Mouse (Mus musculus) hindbrain, embryonic 13.5 days (tissue): ENCODE measurements around the gene Ywhab. TPM values are rescaled to one million over a fixed set of nuclear protein-coding genes. Genes with fewer than 3 reads are reported as not detected.
A peak's percentile ranks its signal among the peaks of the same experiment; 100 is the strongest.

ENCODE experiments used
- ATAC-seq: fragments of 200-750 bp; cut with Nextera tagmentation; 2 replicates; pipeline ENCODE4 v1.8.0; 2017; ENCODE audit warnings: moderate TSS enrichment; ENCODE audit not compliant: low FRiP score
- H3K27ac ChIP-seq: fragments of 300-500 bp; sonication (generic); 2 replicates; pipeline ENCODE4 v1.5.1; 2015; ENCODE audit warnings: inconsistent platforms, mild to moderate bottlenecking, moderate library complexity
- H3K27me3 ChIP-seq: fragments of 300-500 bp; sonication (generic); 2 replicates; pipeline ENCODE4 v1.6.1; 2015; ENCODE audit warnings: mild to moderate bottlenecking, inconsistent platforms
- H3K36me3 ChIP-seq: fragments of 300-500 bp; sonication (generic); 2 replicates; pipeline ENCODE4 v1.6.1; 2015; ENCODE audit warnings: mild to moderate bottlenecking, inconsistent platforms
- H3K4me1 ChIP-seq: fragments of 300-500 bp; sonication (generic); replicated peaks from 2 replicates; pipeline ENCODE4 v1.6.1; 2015; ENCODE audit warnings: inconsistent platforms
- H3K4me2 ChIP-seq: fragments of 300-500 bp; sonication (generic); 2 replicates; pipeline ENCODE4 v1.6.1; 2015; ENCODE audit warnings: inconsistent platforms, mild to moderate bottlenecking, moderate library complexity
- H3K4me3 ChIP-seq: fragments of 300-500 bp; sonication (generic); 2 replicates; pipeline ENCODE4 v1.5.1; 2015; ENCODE audit warnings: mild to moderate bottlenecking, inconsistent platforms
- H3K9ac ChIP-seq: fragments of 300-500 bp; sonication (generic); 2 replicates; pipeline ENCODE4 v1.6.1; 2015; ENCODE audit warnings: mild to moderate bottlenecking, inconsistent platforms
- H3K9me3 ChIP-seq: fragments of 300-500 bp; sonication (generic); 2 replicates; pipeline ENCODE4 v1.6.1; 2016; ENCODE audit warnings: inconsistent platforms
- WGBS: fragments of 180-500 bp; shearing (Covaris S2); methylation state at CpG from one replicate; pipeline ENCODE4 v1.1.7; 2015; 5-methylcytosine and 5-hydroxymethylcytosine counted together
- polyA plus RNA-seq: library from polyadenylated mRNA; unstranded; fragments of >200 nt; fragmentation: Nextera tagmentation; extraction: Ambion mirVana; gene quantifications from 2 replicates; pipeline ENCODE4 v1.2.1, GENCODE M21; 2015

Ywhab gene
- 434 and 443 TPM in 2 replicates for polyA plus RNA-seq

DNA sequence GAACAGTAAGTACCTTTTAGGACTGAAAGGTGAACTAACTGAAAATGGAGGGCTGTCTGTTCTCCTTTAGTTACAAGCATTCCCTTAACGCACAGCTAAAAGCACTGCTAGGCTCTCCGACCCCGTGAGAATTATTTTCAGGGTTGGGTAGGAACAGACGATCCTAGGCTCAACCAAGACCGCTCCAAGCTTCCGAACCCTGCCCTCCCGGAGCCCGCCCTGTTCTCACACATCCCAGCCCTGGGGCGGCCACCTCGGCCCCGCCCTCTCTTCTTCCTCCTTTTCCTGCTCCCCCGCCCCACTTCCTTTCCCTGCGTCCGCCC is at the start of gene Ywhab:
Gene Ywhab (plus strand): TSS at position 307 of the 323 bp plus-strand sequence.
- Histone ChIP-seq H3K4me3 (peak within 1 kb of the TSS; percentile 99), H3K27ac (peak within 1 kb of the TSS; percentile 95), H3K36me3 (peaks cover 6% of the 10 kb centered on the region; the same call in 1 of the 2 replicates), H3K9ac (peak within 1 kb of the TSS; percentile 97), H3K4me1 (peaks cover 37% of the 10 kb centered on the region), H3K4me2 (peak within 1 kb of the TSS; percentile 80), H3K9me3 (no peaks in the 10 kb centered on the region), H3K27me3 (no peaks in the 10 kb centered on the region)
- no peak for ATAC-seq
- WGBS = under 1% methylated on average over 12 of the region's 14 CpGs

DNA sequence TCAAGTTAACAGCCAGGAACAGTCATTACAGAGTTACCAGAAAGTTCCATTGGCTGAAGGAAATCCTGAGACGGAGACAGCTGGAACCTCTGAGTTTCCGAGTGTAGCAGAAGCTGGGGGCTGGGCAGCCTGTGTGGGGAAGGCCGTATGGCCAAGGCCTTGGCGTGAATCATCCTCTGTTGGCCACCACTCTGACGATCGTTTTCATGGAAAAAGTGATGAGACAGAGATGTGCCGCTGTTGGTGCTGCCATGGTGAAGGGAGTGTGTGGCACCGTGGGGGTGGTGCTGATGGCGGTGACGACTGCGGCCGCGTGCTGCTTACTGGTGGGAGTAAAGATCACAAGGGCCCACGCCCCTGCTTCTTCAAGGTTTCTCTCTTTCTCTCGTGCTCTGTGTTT is 48.5 kb upstream of the Ywhab start:
- no peak for ATAC-seq
- 83% methylated on average over 15 of the region's 15 CpGs for WGBS

DNA sequence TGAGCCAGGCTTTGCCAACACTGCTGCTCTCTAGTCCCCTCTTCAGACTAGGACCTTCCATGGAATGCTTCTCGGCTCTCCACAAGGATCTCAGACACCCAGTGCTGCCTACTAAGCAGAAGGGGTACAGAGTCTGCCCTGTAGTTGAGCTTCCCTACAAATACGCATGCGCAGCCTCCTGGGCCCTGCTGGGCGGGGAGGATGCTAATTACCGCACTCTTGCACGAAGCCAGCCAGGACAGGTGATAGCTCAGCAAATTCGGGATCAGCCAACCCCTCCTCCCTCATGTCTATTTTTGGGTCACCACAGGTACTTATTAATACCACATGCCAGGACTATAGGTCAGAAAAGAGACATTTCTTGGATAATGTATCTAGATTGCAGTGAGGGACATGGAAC is 46.8 kb upstream of the Ywhab start:
- ATAC-seq = no peak
- no peak overlapping the region for H3K4me2 ChIP-seq
- no peaks in the 10 kb centered on the region for H3K4me1 ChIP-seq
- no peak overlapping the region for H3K27ac ChIP-seq
- H3K9ac ChIP-seq = no peak overlapping the region
- 0 out of 2 replicates have a peak, but pooled peaks cover 4% of the 10 kb centered on the region for H3K27me3 ChIP-seq
- H3K4me3 ChIP-seq = no peak overlapping the region
- no peaks in the 10 kb centered on the region for H3K9me3 ChIP-seq
- H3K36me3 ChIP-seq = no peaks in the 10 kb centered on the region
- 64% methylated on average over 7 of the region's 7 CpGs for WGBS

More for the DNA sequence above, 48.5 kb upstream of the Ywhab start:
- no peaks in the 10 kb centered on the region for H3K36me3 ChIP-seq
- no peak overlapping the region for H3K27ac ChIP-seq
- H3K9me3 ChIP-seq = no peaks in the 10 kb centered on the region
- H3K9ac ChIP-seq = no peak overlapping the region
- H3K4me2 ChIP-seq = no peak overlapping the region
- no peaks in the 10 kb centered on the region for H3K27me3 ChIP-seq
- H3K4me3 ChIP-seq = no peak overlapping the region
- H3K4me1 ChIP-seq = no peaks in the 10 kb centered on the region

DNA sequence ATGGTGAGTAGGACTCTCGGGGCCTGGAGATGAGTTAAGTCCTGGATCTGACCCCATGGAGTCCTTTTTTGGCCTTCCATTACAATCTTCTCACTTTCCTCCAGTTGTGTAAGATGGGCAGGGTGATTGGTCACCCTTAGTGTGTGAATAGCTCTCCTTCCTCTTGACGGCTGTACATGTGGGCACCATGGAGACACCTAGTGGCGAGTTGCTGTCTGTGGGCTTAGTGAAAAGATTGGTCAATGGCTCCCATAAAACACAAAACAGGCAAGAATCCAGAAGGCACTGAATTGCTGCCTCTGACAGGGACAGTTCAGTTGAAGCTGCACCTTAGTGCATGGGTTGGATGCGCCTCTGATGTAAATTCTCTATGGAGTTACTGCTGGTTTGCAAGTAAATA is 43.0 kb upstream of the Ywhab start:
- 0 out of 2 replicates have a peak, but pooled peaks have one; percentile 65 for ATAC-seq
- Histone ChIP-seq H3K4me3 (no peak overlapping the region), H3K36me3 (no peaks in the 10 kb centered on the region), H3K4me1 (no peaks in the 10 kb centered on the region), H3K27me3 (0 out of 2 replicates have a peak, but pooled peaks cover 4% of the 10 kb centered on the region), H3K27ac (no peak overlapping the region), H3K9me3 (no peaks in the 10 kb centered on the region), H3K9ac (no peak overlapping the region), H3K4me2 (no peak overlapping the region)
- 29% methylated on average over 4 of the region's 4 CpGs for WGBS

DNA sequence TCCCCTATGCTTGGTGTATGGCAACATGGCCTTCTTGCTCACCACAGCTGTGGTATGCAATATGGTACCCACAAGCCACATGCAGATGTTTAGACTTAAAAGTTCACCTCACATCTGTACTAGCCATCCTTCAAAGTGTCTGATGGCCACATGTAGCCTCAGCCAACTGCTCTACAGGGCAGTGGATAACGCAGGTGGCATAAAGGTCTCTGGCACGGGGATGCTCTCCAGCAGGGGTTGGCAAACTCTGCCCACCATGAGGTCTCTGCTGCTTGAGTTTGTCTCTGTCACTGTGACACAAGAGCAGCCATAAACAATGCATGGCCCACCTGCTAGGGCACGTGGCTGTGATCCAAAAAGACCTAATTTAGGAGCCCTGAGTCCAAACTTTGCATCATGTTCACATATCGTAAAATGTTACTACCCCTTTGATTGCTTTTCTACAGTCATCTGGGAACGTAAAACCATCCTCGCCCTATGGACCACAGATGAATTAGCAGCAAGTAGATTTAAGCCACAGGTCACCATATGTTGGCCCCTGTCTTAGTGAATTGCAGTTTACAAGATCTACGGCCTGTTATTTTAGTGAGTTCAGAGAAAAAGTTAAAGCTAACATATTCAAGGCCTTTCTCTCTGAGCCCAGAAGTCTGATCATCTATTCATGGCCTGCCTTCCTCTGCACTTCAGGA is 41.0 kb upstream of the Ywhab start:
- Histone ChIP-seq H3K4me3 (no peak overlapping the region), H3K27ac (no peak overlapping the region), H3K4me1 (no peaks in the 10 kb centered on the region), H3K9me3 (no peaks in the 10 kb centered on the region), H3K36me3 (no peaks in the 10 kb centered on the region), H3K27me3 (0 out of 2 replicates have a peak, but pooled peaks cover 4% of the 10 kb centered on the region), H3K9ac (no peak overlapping the region), H3K4me2 (no peak overlapping the region)
- no peak for ATAC-seq
- WGBS = 74% methylated on average over 7 of the region's 7 CpGs

DNA sequence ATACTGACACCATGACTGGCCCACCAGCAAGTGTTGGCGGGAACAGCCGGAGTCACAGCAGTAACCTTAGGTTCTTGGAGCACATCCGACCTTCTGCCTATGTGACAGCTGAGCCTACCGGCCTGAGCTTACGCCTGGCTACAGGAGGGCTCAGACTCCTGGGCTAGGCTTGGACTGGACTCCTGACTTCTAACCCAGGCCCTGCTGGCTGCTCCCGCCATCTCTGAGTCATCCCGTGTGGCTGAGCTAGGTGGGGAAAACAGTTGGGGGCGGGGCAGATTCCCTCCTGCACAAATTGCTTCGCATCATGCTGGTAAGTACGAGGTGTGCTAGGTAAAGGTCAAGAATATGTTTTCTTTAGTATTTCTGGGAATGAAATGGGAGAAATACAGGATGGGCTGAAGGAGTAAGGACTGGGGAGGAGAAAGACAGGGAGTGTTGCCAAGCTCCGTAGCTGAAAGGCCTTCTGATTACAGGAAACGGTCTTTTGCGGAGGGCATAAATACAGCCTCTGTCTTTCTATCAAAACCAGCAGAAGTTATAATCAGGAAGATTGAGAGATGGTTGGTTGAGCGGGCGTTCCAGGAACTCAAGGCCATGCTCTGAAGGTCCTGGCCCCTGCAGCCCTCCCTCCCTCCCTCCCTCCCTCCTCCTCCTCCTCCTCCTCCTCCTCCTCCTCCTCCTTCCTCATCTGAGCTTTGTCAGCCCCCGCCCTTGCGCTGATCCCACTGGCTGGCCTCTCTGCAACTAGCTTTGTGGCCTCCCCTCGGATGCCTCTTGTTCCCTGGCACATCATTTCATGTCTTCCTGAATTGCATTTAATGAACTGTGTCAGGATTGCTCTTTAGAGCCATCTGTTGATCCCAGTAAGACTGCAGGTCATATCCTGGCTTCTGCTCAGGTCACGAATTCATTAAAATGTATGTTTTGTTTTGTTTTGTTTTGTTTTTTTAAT is 29.9 kb upstream of the Ywhab start:
- Histone ChIP-seq H3K9ac (no peak overlapping the region), H3K9me3 (no peaks in the 10 kb centered on the region), H3K4me3 (no peak overlapping the region), H3K4me2 (no peak overlapping the region), H3K27ac (no peak overlapping the region), H3K27me3 (no peaks in the 10 kb centered on the region), H3K4me1 (peaks cover 4% of the 10 kb centered on the region; the same call in 1 of the 2 replicates), H3K36me3 (no peaks in the 10 kb centered on the region)
- WGBS = 64% methylated on average over 17 of the region's 19 CpGs
- no peak for ATAC-seq

DNA sequence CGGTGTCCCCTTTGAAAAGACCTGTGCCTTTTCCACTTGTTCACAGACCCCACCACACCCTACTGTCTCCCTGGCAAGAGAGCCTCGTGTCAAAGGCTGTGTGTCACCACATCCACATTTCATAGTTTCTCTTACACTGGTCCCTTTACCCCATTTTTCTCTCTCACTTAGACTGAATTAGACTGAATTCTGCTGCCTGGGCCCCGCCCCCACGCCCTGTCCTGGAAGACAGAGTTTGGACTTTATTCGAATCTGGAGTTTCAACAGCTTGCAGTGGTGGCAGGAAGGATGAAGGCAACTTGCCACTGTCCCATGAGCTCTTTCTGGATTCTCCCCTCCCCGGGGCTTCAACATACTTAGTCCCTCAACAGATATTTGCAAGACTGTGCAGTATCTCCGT is 29.1 kb upstream of the Ywhab start:
- ATAC-seq = no peak
- Histone ChIP-seq H3K9me3 (no peaks in the 10 kb centered on the region), H3K4me2 (no peak overlapping the region), H3K9ac (no peak overlapping the region), H3K27ac (no peak overlapping the region), H3K4me1 (peaks cover 4% of the 10 kb centered on the region; the same call in 1 of the 2 replicates), H3K27me3 (no peaks in the 10 kb centered on the region), H3K36me3 (no peaks in the 10 kb centered on the region), H3K4me3 (no peak overlapping the region)
- 72% methylated on average over 7 of the region's 7 CpGs for WGBS

DNA sequence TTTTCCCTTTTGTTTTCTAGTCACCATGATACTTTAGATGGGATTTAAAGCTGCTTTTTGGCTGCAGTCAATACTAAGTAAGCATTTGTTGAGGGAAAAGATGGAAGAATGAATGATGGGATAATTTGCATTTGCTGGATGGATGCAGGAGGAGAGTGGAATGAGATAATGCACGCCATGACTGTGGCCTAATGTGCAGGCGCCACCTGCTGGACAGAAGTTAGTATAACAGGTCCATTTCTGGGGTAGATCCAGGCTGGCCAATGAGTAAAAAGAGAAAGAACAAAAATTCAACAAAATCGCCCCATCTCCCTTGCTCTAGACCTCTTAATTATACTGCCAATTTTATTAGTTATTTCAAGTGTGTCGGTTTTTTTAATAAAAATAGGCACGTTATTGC is 26.2 kb upstream of the Ywhab start:
- H3K4me1 ChIP-seq = peaks cover 4% of the 10 kb centered on the region; the same call in 1 of the 2 replicates
- no peaks in the 10 kb centered on the region for H3K27me3 ChIP-seq
- H3K4me2 ChIP-seq = no peak overlapping the region
- no peaks in the 10 kb centered on the region for H3K9me3 ChIP-seq
- H3K4me3 ChIP-seq = no peak overlapping the region
- ATAC-seq = no peak
- no peaks in the 10 kb centered on the region for H3K36me3 ChIP-seq
- WGBS = 6% methylated on average over 5 of the region's 5 CpGs
- no peak overlapping the region for H3K9ac ChIP-seq
- no peak overlapping the region for H3K27ac ChIP-seq

DNA sequence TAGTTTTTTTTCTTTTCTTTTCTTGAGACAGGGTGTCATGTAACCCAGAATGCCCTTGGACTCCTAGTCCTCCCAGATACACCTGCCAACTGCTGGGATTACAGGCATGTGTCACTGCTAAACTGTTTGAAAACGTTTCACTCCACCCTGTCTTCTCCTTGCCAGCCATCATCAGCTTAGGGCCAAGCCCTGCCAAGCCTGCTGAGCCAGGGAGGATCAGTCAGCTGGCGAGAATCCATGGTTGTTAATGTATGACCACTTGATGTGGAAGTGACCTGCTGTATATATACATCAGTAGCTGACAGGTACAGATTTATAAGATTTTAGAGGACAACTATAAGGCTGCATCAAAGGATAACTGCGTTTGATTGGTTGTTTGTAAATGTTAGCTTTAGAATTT is 24.4 kb upstream of the Ywhab start:
- no peaks in the 10 kb centered on the region for H3K4me1 ChIP-seq
- ATAC-seq = no peak
- H3K9ac ChIP-seq = no peak overlapping the region
- 65% methylated on average over 3 of the region's 3 CpGs for WGBS
- no peaks in the 10 kb centered on the region for H3K9me3 ChIP-seq
- H3K36me3 ChIP-seq = no peaks in the 10 kb centered on the region
- H3K27ac ChIP-seq = no peak overlapping the region
- no peak overlapping the region for H3K4me3 ChIP-seq
- no peaks in the 10 kb centered on the region for H3K27me3 ChIP-seq
- H3K4me2 ChIP-seq = no peak overlapping the region

DNA sequence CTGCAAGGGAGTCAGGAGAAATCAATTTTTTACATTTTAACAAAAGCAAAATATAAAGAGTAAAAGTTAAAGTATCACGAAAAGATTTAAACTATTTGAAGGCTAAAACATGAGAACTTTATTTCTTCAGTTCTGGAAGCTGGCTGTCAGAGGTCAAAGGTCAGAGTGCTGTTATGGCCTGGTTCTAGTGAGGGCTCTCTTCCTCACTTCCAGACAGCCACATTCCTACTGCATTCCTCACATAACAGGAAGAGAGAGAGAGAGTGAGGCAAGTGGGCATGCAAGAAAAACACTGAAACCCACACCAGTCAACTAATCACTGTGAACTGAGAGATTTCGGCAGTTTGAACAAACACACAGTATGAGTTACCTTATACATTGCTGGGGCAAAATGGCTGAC is 20.7 kb upstream of the Ywhab start:
- WGBS = 81% methylated on average over 2 of the region's 2 CpGs
- Histone ChIP-seq H3K4me2 (no peak overlapping the region), H3K27me3 (no peaks in the 10 kb centered on the region), H3K4me1 (no peaks in the 10 kb centered on the region), H3K36me3 (no peaks in the 10 kb centered on the region), H3K4me3 (no peak overlapping the region), H3K9me3 (0 out of 2 replicates have a peak, but pooled peaks cover 3% of the 10 kb centered on the region), H3K27ac (no peak overlapping the region), H3K9ac (no peak overlapping the region)
- ATAC-seq = no peak

DNA sequence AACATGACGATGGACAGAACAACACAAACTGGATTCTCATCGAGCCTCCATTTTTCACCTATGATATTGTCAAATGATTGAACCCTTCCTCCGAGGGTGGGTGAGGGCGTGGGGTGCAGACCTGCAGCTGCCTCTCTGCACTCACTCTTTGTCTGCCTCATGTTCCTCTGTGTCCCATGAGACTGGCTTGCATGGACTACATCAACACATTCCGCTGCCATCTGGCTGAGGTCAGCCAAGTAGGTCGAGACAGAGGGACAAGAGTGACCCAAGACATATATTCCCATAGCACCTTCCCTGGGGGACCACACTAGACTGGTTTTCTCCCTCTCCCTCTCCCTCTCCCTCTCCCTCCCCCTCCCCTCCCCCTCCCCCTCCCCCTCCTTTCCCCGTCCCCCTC is 18.3 kb upstream of the Ywhab start:
- Histone ChIP-seq H3K36me3 (no peaks in the 10 kb centered on the region), H3K4me1 (no peaks in the 10 kb centered on the region), H3K9ac (no peak overlapping the region), H3K4me3 (no peak overlapping the region), H3K27ac (no peak overlapping the region), H3K9me3 (0 out of 2 replicates have a peak, but pooled peaks cover 3% of the 10 kb centered on the region), H3K27me3 (no peaks in the 10 kb centered on the region), H3K4me2 (no peak overlapping the region)
- WGBS = 81% methylated on average over 6 of the region's 7 CpGs
- no peak for ATAC-seq

DNA sequence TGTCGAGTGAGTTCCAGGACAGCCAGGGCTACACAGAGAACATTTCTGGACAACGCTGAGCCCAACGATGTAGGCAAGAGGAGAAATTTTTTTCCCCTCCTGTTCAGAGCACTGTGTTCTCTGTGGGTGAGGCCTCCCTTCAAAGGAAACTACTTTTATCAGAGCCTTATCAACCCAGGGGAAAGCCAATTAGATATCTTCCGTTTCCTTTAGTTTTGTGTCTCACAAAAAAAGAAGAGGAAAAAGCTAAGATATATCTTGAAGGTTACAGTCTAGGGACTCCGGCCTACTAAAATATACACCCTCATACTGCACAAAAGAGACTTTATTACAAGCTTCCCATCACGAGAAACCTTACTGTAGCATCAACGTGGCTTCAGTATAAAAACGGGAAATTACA is 7.5 kb upstream of the Ywhab start:
- H3K27me3 ChIP-seq = no peaks in the 10 kb centered on the region
- H3K4me2 ChIP-seq = no peak overlapping the region
- no peaks in the 10 kb centered on the region for H3K9me3 ChIP-seq
- no peaks in the 10 kb centered on the region for H3K36me3 ChIP-seq
- no peak overlapping the region for H3K9ac ChIP-seq
- no peak overlapping the region for H3K4me3 ChIP-seq
- H3K4me1 ChIP-seq = no peaks in the 10 kb centered on the region
- WGBS = 93% methylated on average over 8 of the region's 8 CpGs
- no peak overlapping the region for H3K27ac ChIP-seq
- ATAC-seq = no peak
